Mouse (Mus musculus) skeletal muscle tissue, adult 2 months (tissue): ENCODE measurements at regions not wholly inside any gene's neighbourhood (a gene's known extent, or its start where the extent isn't known, plus 50 kb on each side); places are given as distances from the start of the nearest gene placed in this dataset.

Experiments used
- DNase-seq: peaks from one replicate; pipeline ENCODE4 v3.0.0-alpha.2; 2012; ENCODE audit warnings: low read depth, low spot score

DNA sequence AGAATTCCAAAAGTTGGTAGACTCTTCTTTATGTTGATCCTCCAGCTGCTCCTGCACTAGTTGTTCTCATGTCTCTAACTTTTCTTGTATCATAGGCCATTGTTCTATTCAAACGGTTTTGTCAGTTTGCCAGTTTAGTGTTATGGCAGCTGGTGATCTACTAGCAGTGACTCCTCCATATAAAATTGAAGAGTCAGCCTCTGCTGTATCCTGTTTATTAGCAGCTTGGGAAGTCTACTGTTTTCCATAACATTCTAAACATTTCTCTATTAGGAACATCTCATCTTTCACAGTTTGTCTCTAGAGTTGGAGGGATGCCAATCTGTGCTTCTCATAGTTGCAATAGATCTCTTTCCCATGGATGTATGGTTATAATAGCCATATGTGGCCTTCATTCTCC is 58.6 kb downstream of the Drd1 start:
- DNase-seq = no peak

DNA sequence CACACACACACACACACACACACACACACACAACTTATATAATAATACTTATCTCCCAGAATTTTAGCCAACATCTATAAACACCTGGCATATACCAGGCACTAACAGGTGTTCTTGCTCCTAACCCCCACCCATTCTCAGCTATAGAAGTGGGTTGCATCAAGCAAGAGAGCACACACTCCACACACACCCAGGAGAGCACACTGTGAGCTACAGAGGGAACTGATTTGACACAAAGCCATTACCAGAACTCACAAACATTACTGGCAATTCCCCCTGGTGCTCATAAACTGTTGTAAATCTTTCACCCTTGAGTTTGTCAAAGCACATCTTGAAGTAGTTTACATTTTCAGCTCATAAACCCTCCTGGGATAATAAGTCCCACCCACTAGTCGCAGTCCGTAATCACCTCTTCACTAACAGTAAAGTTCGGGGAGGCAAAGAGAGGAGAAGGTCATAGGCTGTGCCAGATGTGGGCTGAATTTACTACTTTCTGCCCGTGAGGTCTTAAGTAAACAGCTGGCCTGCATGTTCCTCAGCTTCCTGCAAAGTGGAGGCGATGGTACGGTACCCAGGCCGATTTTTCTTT is 62.5 kb downstream of the Drd1 start:
- DNase-seq = no peak

DNA sequence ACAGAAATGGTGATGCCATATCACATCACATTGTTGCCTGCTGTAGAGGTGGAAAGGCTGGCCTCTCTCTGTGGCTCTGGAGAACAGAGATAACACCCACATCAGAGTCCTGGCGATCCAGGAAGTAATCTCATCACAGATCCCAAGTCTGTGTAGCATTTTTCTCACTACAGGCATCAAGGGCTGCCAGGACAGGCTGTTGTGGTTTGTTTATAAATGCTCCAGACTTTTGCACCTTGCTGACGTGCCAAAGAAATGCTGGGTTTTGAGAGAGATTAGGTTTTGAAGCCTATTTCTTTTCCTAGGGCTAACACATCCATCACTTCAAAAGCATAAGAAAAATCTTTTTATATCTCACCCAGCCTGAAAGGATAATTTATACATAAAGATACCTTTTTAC is 76.3 kb downstream of the Drd1 start:
- no peak for DNase-seq

DNA sequence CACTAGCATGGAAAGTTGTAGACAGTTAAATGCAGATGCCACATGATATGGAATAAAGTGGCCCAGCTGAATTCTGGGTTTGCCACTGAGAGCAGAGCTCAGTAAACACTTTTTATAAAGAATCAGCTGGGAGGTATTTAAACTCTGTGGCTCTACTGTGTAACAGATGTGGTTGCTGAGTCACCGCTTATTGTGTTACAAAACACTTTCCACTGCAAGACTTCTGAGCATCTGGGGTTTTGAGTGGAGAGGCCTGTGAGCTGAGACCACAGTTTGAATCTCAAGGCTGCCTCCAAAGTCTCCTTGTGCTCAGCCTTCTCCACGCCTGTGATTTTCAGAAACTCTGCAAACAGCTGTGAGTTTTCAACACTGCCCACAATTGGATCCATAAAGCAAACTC is 86.1 kb downstream of the Drd1 start:
- DNase-seq = no peak

DNA sequence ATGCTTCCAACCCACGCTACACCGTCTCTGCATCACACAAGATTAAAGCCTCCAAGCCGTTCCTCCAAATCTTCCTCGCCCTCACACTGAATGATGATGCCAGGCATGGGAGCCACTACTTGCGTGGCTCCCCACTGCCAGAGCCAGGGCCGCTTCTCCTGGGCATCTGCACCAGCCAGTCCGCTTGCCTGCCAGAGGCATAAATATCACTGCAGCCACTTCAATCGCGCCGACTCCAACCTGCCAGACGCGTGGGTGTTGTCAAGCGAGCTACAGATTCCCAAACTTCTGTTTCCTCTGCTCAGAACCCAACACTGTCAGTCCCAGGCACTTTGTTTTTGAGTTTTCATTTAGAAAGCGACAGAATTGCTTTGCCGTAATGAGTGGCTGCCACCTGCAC is 99.3 kb downstream of the Drd1 start:
- no peak for DNase-seq

DNA sequence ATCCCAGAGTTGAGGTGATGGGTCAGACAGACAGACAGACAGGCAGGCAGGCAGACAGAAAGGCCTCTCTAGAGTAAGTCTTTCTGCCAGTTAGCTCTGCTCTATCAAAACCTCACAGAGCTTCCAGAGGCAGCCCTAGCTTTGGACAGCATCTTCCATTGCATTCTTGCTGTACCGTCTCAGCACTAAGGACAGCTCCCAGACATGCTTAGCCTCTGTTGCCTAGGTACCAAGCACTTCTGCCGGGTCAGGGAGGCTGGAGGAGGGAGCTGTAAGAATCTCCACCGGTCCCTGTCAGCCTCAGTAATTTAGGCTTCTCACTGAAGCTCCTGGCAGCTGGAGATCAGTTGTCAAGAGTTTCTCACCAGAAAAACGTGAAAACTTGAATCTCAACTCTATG is 107.4 kb downstream of the Drd1 start:
- DNase-seq = no peak

DNA sequence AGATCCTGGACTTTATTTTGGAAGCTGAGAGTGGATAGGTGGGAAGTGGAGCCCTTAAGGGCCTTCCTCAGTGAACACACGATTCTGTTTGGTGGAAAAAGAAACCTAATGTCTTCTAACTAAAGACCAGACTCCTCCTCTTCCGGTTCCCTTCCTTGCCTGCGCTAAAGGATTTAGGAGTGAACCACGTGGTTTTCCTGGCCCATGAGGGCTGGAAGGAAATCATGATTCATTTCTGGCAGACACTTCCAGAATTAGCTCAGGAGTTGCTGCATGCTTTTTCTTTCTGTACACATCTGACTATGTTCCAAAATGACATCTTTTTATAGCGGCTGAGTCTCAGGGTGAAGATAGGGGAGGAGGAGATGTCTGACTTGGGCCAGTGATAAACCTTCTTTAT is 109.8 kb downstream of the Drd1 start:
- DNase-seq = peak; percentile 5

DNA sequence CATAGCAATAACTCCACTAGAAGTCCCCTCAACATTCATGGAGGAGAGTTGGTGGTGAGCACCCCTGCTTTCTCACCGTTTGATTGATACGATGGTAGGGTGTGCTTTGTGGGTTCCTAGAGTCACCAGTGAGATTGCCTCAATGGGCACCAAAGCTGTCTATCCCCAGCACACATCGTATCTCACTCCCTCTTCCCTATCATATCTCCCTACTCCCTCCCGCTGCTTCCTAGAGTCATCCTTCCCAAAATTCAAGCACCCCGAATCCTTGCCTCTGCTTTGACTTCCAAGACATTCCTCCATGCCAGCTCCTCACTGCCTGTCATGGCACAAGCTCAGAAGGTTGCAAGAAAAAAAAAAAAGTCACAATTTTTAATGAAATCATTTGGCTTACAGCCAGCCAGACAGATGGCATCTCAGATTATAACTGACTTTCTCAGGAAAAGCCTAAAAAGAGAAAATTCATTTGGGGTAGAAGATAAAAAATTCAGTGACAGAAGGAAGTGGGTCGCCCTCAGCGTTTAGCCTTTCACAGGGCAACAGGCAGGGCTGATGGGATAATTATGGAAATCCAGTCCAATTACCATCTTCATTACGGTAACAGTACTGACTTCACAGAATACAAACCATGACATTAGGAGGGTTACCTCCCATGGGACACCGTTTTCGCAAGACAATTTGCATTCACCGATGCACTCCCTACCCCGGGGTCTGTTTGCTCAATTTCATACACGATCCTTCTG is 114.3 kb downstream of the Drd1 start:
- no peak for DNase-seq

DNA sequence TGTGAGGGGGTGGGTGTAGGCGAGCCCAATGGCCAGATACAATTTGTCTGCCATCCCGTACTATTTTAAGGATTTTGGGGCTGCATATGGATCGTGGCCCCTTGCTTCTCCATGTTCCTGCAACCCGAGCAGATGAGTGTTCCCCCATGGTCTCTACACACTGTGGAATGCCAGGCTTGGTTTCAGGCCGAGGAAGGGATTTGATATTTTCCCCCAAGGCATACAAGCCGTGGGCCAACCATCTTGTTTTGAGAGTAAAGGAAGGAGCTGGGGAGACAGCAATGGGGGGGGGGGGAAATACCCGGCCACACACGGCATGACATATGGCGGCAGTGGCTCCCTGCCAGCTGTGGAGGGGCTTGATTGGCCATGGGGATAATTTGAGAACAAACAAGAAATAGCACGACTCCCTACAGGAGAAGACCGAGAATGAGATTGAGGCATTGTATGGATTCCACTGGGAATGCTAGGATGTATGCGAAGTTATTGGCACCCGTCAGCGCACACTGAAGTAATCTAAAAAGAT is 120.3 kb downstream of the Drd1 start:
- DNase-seq = no peak

DNA sequence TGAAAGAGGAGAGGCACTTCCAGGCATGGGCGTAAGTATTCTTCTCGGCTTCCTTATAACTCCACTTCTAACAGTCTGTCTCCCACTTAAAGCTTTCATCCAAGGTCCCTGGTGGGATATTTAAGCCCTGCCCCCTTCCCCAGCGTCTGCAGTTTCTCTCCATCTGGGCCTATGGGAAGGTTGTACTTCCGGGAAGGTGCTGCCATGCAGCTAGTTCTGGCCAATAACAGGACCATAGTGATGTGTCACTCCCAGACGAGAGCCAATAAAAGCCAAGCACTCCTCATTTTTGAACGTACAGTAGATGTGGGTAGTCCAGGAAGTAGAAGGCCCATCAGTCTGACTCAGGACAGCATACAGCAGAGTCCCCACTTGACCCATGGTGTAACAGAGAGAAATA is 121.0 kb downstream of the Drd1 start:
- no peak for DNase-seq

DNA sequence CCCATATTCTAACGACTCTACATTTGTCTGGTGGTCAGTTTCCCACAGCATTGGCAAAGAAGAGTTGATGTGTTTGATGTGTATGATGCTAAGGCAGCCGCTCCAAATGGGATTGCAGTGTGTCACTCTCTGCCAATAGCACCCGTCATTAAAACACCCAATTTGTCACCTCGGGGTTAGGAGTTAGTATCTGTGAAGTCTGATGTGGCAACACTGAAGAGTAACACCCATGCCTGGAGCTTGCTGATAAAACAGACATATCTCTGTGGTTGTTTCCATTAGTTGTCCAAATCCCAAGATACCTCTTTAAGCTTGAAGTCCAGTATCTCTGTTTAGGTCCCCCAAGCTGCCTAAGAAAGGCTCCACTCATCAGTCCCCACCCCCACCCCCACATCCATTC is 129.4 kb downstream of the Drd1 start:
- DNase-seq = no peak

DNA sequence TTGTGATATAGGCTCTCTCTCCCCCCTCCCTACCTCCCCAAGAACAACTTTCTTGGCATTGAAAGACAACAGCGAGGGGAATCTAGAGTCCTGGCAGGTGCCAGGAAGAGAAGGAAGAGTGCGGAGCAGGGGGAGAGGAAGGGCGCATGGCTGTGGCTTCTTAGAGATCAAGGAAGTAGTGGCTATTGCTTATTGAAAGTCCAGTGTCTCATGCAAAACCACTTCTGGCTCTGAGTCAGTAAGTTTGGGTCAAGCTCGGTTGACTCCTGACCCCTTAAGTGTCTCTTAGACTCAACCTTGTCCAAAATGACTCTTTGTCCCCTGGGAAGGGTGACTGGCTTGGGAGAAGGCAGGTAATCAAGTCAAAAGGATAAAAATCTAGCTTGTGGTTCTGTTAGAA is 131.1 kb downstream of the Drd1 start:
- DNase-seq = no peak

DNA sequence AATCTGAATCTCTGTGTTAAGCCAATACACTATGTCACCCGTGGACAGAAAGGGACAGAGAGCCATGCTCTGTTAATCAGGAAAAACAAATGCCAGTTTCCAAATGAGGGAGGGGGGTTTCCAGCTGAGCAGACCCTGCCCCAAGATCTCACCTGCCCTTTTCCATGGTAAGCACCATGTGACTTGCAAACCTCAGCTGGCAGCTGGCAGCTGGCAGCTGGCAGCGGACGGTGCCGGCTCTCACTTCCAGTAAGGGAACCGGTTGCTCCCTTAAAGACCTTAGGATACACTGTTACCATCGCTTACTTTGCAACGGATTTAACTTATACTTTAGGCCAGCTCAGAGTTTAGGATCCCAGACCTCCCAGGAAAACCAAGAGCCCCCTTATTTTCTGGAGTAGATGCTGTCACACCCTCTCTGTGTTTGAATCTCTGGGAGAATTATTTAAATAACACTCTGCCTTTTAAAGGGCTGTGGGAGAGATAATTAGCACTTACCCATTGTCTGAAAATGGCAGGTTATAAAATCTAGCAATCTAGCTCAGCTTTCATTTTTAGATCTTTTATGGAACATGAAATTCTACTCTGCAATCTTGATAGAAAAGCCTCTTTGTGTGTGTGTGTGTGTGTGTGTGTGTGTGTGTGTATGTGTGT is 131.7 kb downstream of the Drd1 start:
- no peak for DNase-seq

DNA sequence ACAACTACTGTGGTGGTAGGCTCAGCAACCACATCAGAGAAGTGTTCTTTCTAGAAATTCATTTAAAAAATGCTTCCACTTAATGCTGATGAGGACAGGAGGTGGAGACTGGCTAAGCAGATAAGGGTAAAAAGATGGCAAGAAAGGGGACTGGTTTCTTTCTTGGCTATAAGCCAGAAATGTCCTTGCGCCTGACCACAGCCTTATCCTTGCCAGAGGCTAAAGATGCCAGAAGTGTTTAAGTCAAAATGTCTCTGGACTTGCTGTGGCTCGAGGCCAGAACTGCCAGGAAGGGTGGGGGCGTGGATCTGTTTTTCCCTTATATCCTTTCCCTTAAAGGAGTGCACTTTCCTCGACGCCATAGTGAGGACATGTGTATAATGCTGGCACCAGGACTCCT is 133.7 kb downstream of the Drd1 start:
- DNase-seq = no peak

DNA sequence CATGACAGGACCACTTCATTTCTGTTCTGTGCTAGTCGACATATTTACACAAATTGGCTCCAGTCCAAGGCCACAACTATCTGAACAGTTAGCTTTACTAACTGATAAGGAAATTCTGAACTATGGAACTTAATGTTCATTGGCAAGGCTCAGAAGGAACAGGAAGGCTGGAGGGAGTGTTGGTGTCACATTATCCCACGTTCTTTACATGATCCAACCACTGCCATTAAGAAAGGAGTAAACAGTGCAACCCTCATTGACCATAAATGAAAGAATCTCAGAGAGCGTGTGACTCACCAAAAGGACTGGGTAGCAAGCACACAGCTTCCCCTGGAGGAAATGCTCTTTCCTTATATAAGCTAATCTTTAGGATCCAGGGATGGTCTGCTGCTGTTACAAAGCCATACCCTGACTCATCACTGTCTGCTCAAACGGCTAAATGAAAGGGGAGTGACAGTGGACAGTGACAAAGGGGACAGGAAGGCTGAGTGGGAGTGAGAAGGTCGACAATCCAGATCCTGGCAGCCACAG is 135.6 kb downstream of the Drd1 start:
- DNase-seq = no peak

DNA sequence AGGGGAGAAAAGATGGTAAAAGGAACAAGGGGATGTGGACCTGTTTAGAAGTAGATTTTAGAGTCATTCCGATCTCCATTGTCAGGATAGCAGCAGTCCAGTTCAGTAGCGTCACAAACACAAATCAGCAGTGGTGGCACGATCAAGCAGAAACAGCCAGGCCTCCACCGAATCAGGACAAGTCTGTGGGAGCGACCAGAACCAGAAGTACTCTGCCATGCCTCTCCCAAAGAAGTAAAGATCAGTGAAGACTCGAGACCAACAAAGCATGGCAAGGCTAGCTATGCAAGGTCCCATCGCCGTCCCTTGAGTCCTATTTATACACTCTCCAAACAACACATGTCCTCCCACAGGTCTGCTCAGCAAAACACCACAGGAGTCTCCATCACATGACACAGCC is 140.0 kb downstream of the Drd1 start:
- DNase-seq = no peak

DNA sequence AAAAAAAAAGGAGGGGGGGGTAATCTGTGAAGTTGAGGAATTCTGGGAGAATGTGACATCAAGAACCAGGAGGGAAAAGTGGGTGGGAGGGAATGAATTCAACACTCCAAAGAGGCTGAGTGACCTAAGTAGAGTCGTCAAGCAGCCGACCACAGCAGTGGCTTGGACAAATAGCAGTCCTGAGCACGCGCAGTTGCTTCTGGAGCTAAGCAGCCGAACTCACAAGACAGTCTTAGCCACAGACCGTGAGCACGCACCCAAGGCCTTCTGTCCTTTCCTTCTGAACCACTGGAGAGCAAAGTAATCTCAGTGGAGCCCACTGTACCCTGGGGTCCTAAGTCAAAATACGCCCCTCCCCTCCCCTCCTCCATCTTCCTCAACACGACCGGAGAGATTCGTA is 141.1 kb downstream of the Drd1 start:
- no peak for DNase-seq

DNA sequence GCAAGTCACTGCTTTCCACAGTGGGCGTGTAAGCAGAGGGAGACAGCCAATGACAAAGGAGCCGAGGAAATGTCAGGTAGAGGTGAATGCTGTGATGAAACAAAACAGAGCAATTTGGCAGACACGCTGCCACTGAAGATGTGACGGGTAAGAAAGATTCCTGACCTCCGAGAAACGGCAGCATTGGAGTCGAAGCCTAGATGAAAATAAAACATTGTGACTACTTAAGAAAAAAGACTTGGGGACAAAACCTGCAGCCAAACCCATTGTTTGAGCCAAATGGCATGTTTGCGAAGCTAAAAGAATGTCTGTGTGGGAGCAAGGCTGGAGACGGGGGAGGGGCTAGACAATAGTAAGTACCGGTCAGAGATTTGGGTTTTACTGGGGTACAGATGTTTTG is 142.0 kb downstream of the Drd1 start:
- DNase-seq = no peak

DNA sequence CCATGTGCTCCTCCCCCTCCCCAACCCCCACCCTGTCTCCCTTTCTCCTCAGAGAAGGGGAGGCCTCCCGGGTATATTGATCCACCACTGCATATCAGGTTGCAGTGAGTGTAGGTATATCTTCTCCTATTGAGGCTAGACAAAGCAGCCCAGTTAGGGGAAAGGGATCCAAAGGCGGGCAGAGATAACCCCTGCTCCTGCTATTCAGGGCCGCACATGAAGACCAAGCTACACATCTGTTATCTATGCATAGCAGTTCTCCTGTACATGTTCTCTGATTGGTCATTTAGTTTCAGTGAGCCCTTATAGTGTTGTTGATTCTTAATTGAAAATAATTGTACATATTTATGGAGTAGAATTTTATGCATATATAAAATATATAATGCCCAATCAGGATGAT is 143.7 kb downstream of the Drd1 start:
- no peak for DNase-seq

DNA sequence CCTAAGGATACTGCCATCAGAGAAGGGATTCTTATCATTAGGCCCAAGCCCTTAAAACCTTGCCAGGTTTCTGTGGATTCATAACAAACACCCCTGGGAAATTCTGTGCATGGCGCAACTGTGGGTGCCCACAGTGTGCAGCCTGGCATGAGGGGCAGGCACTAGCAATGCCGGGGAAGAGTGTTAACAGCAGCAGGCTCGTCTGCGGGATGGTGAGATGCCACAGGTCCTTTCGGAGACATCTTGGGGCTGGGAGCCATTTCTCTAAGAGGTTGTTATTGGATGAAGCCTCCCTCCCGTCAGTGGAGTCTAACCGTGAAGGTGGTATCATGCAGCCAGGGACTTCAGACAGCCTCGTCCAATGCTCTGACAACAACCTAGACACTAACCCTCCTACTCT is 144.2 kb downstream of the Drd1 start:
- no peak for DNase-seq

DNA sequence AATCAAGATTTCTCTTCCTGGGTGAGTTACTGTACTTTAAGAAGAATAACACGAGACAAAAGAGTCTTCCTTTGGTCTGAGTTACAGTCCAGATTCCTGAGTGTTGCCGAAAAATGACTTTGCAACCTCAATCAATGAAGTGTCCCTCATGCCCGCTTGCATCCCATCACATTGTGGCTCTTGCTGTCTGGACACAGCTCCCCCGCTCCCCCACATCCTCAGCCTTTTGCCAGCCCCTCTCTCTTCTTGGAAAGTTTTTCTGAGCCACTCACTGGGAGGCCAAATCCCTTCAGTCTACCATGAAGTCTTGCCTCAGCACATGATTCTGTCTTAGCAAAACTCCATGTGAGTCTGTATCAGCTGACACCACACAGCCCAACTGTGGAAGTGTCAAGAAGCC is 145.3 kb downstream of the Drd1 start:
- DNase-seq = no peak

DNA sequence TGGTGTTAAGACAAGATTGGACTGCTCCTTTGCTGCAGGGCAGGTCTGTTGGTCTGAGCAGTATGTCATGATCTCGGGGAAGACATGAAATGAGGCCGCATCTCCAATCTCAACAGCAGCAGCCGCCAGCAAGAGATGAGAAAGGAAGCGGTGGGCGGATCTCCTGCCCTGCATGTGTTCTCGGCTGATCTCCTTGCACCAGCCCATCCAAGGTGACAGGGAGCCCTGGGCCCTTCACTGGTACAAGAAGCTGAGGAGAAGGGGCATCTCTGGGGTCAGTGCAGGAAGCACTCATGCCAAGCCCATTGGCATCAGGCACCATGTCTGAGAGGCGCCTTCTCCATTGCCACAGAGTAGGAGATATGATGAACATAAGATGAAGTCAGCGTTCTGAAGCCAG is 151.0 kb downstream of the Drd1 start:
- no peak for DNase-seq

DNA sequence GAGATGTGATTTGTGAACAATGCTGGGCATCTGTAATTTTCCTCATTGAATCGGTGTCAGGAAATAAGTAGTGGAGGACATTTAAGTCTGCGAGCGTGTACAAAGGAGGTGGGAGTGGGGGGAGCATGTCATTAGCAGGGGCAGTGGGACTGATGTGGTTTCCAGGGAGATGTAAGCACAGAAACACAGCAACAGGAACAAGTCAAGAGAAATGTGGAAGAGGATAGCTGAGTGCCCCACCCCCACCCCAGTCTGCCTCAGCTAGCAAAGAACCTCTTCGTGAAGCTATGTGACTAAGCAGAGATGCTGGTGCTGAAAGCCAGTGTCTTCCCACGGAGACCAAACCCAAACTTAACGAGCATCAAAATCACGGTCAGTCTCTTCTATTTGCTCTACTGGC is 151.9 kb downstream of the Drd1 start:
- DNase-seq = no peak
